ENCODE assay signal across 12 mouse cellular contexts in the genomic region with DNA sequence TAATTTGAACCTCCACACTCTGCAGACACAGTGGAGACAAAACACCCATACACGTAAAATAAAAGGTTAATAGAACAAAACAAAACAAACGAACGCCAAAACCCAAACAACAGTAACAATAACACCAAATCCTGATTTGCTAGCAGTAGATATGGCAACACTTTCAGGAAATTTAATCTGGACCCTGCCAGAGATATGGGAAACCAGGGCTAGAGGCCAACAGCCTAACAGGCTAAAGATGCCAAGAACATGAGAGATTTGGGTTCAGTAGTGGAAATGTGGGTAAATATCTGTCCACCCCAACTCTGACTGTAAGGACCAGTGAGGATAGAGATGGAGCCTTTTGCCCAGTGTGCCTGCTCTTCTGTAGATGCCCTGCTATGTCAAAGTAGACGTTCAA. TPM values are rescaled to one million over a fixed set of nuclear protein-coding genes. Genes with fewer than 3 reads are reported as not detected.
DNase-seq lines count a peak whose midpoint lies in the region; ATAC-seq and TF ChIP-seq lines count a peak whose summit lies in the region.
"Had no signal": no experiment of that assay in that cellular context is flagged by ENCODE, and none has a peak within 500 bp of the region (broad histone marks: within the 10 kb centered on the region; RNA-seq: fewer than 3 reads in every experiment).

No protein-coding gene starts in this region.

- no peak for TF ChIP-seq CTCF in midbrain, postnatal 0 days (IDR thresholded peaks at IDR 0.05)

- no peaks in the 10 kb centered on the region for H3K27me3 ChIP-seq in heart, embryonic 14.5 days (ENCODE audit: control insufficient read depth, insufficient read depth, low read length)
- no peaks in the 10 kb centered on the region for H3K27me3 ChIP-seq in midbrain, postnatal 0 days (ENCODE audit: insufficient read depth, low read length)
- peaks cover 6% of the 10 kb centered on the region; the same call in 1 of the 2 replicates for H3K27me3 ChIP-seq in midbrain, embryonic 14.5 days (ENCODE audit: control insufficient read depth, insufficient read depth, low read length)
- no peaks in the 10 kb centered on the region for H3K27me3 ChIP-seq in intestine, embryonic 15.5 days (replicated peaks)
- H3K27me3 ChIP-seq in stomach, embryonic 15.5 days (replicated peaks), result no peaks in the 10 kb centered on the region

- ATAC-seq in heart, embryonic 14.5 days (ENCODE audit: insufficient number of reproducible peaks, insufficient read depth, low FRiP score, low read depth), result no peak
- no peak for ATAC-seq in midbrain, postnatal 0 days (ENCODE audit: low FRiP score)
- ATAC-seq in midbrain, embryonic 14.5 days (ENCODE audit: low FRiP score, low TSS enrichment), result no peak
- ATAC-seq in intestine, embryonic 15.5 days, result no peak
- no peak for ATAC-seq in stomach, embryonic 15.5 days (ENCODE audit: insufficient read depth, low FRiP score, low read depth)

- H3K36me3 ChIP-seq in heart, embryonic 14.5 days (ENCODE audit: control insufficient read depth, insufficient read depth, low read length), result no peaks in the 10 kb centered on the region
- H3K36me3 ChIP-seq in midbrain, postnatal 0 days (ENCODE audit: insufficient read depth, low read length), result no peaks in the 10 kb centered on the region
- no peaks in the 10 kb centered on the region for H3K36me3 ChIP-seq in midbrain, embryonic 14.5 days (ENCODE audit: control insufficient read depth, insufficient read depth, low read length)
- H3K36me3 ChIP-seq in intestine, embryonic 15.5 days, result no peaks in the 10 kb centered on the region
- H3K36me3 ChIP-seq in stomach, embryonic 15.5 days, result no peaks in the 10 kb centered on the region

- H3K9me3 ChIP-seq in heart, embryonic 14.5 days (ENCODE audit: control insufficient read depth, low read length), result no peaks in the 10 kb centered on the region
- H3K9me3 ChIP-seq in midbrain, postnatal 0 days (ENCODE audit: low read length), result no peaks in the 10 kb centered on the region
- H3K9me3 ChIP-seq in midbrain, embryonic 14.5 days (ENCODE audit: control insufficient read depth, low read length), result no peaks in the 10 kb centered on the region
- H3K9me3 ChIP-seq in intestine, embryonic 15.5 days, result no peaks in the 10 kb centered on the region
- H3K9me3 ChIP-seq in stomach, embryonic 15.5 days, result no peaks in the 10 kb centered on the region

- no peak for DNase-seq in heart, postnatal 25 days (ENCODE audit: low spot score)
- no peak for DNase-seq in midbrain, postnatal 0 days (ENCODE audit: low spot score)
- no peak for DNase-seq in midbrain, embryonic 14.5 days
- DNase-seq in embryo, embryonic 10.5 days (ENCODE audit: low spot score), result no peak
- no peak for DNase-seq in cerebellum, postnatal 4 days (ENCODE audit: low spot score in 2 of 2)

- H3K9ac ChIP-seq in heart, embryonic 14.5 days (ENCODE audit: low read length), result no peak overlapping the region
- H3K9ac ChIP-seq in midbrain, postnatal 0 days (replicated peaks; ENCODE audit: low read length, poor library complexity, severe bottlenecking), result no peak overlapping the region
- no peak overlapping the region for H3K9ac ChIP-seq in midbrain, embryonic 14.5 days (replicated peaks; ENCODE audit: low read length)
- H3K9ac ChIP-seq in intestine, embryonic 15.5 days, result no peak overlapping the region
- H3K9ac ChIP-seq in stomach, embryonic 15.5 days, result no peak overlapping the region

- H3K27ac ChIP-seq in heart, embryonic 14.5 days (replicated peaks in 1 of 2; ENCODE audit: control insufficient read depth in 1 of 2, insufficient read depth in 1 of 2, low read depth in 2 of 2, low read length in 2 of 2), result no peak overlapping the region
- H3K27ac ChIP-seq in midbrain, postnatal 0 days (ENCODE audit: low read depth, low read length), result no peak overlapping the region
- no peak overlapping the region for H3K27ac ChIP-seq in midbrain, embryonic 14.5 days (replicated peaks; ENCODE audit: low read depth, low read length)
- no peak overlapping the region for H3K27ac ChIP-seq in intestine, embryonic 15.5 days
- H3K27ac ChIP-seq in stomach, embryonic 15.5 days, result no peak overlapping the region
- H3K27ac ChIP-seq: left cerebral cortex, adult 2 months had no signal

- H3K4me3 ChIP-seq in heart, embryonic 14.5 days (ENCODE audit: control insufficient read depth in 1 of 2, insufficient read depth in 1 of 2, low read depth in 1 of 2, low read length in 2 of 2), result peak overlapping the region in 1 of 2 experiments; percentile 56; a peak in 1 of 4 replicates
- peak overlapping the region; percentile 58; the same call in 1 of the 2 replicates for H3K4me3 ChIP-seq in midbrain, postnatal 0 days (ENCODE audit: low read depth, low read length)
- no peak overlapping the region for H3K4me3 ChIP-seq in midbrain, embryonic 14.5 days (replicated peaks; ENCODE audit: low read depth, low read length)
- H3K4me3 ChIP-seq in intestine, embryonic 15.5 days (replicated peaks), result no peak overlapping the region
- no peak overlapping the region for H3K4me3 ChIP-seq in stomach, embryonic 15.5 days (replicated peaks)

- 53% methylated on average over 4 of the region's 4 CpGs for WGBS in heart, embryonic 14.5 days
- WGBS in midbrain, postnatal 0 days, result 67% methylated on average over 4 of the region's 4 CpGs
- 68% methylated on average over 4 of the region's 4 CpGs for WGBS in midbrain, embryonic 14.5 days
- 56% methylated on average over 4 of the region's 4 CpGs for WGBS in intestine, embryonic 15.5 days
- WGBS in stomach, embryonic 15.5 days, result 42% methylated on average over 4 of the region's 4 CpGs

- intact Hi-C loops in heart, postnatal 25 days (cut with DNase I), result loop anchor here (2.0 to 5.0 kb wide), 4 partner anchors 34 to 263 kb away; partner anchors contain the start of gene Slc35b1

- peaks cover 2 to 8% of the 10 kb centered on the region in 2 experiments; a peak in 2 of 4 replicates for H3K4me1 ChIP-seq in heart, embryonic 14.5 days (ENCODE audit: control insufficient read depth in 2 of 2, insufficient read depth in 2 of 2, low read length in 2 of 2)
- no peaks in the 10 kb centered on the region for H3K4me1 ChIP-seq in midbrain, postnatal 0 days (ENCODE audit: insufficient read depth, low read length)
- peaks cover 10% of the 10 kb centered on the region for H3K4me1 ChIP-seq in midbrain, embryonic 14.5 days (ENCODE audit: control insufficient read depth, insufficient read depth, low read length)
- H3K4me1 ChIP-seq in intestine, embryonic 15.5 days (replicated peaks), result peaks cover 8% of the 10 kb centered on the region
- peaks cover 16% of the 10 kb centered on the region; the same call in 1 of the 2 replicates for H3K4me1 ChIP-seq in stomach, embryonic 15.5 days

- H3K4me2 ChIP-seq in heart, embryonic 14.5 days (ENCODE audit: low read length), result peak overlapping the region; percentile 94; the same call in 1 of the 2 replicates
- peak overlapping the region; percentile 88 for H3K4me2 ChIP-seq in midbrain, postnatal 0 days (ENCODE audit: low read depth, low read length, poor library complexity, severe bottlenecking)
- H3K4me2 ChIP-seq in midbrain, embryonic 14.5 days (ENCODE audit: low read length), result no peak overlapping the region
- H3K4me2 ChIP-seq in intestine, embryonic 15.5 days (replicated peaks), result peak overlapping the region; percentile 95; the same call in 1 of the 2 replicates
- peak overlapping the region; percentile 97; the same call in 1 of the 2 replicates for H3K4me2 ChIP-seq in stomach, embryonic 15.5 days

RNA-seq across cellular contexts. Expression of gene Tac4, which starts 3.4 kb away (rescaled TPM):
- polyA plus RNA-seq in heart, embryonic 14.5 days (2014; fragmentation: Nextera tagmentation; extraction: Ambion mirVana), result not detected in 2 replicates
- not detected for total RNA-seq in heart, postnatal 25 days (2021)
- not detected in 2 replicates for total RNA-seq in midbrain, postnatal 0 days (2014; rRNA removed)
- polyA plus RNA-seq in midbrain, postnatal 0 days (2015; fragmentation: Nextera tagmentation; extraction: Ambion mirVana), result not detected in 2 replicates
- not detected in 2 replicates for polyA plus RNA-seq in midbrain, embryonic 14.5 days (2014; fragmentation: Nextera tagmentation; extraction: Ambion mirVana)
- polyA plus RNA-seq in intestine, embryonic 15.5 days (2015; fragmentation: Nextera tagmentation; extraction: Ambion mirVana), result not detected in 2 replicates
- polyA plus RNA-seq in stomach, embryonic 15.5 days (2015; fragmentation: Nextera tagmentation; extraction: Ambion mirVana), result 0.10 and 0.14 TPM in 2 replicates
- total RNA-seq: adrenal gland, adult 2 months; left cerebral cortex, adult 2 months had no signal
- polyA plus RNA-seq: adrenal gland, adult 2 months; embryonic facial prominence, embryonic 11.5 days; testis, adult 2 months had no signal

RNA-seq across cellular contexts. Expression of gene Kat7, which starts 52.1 kb away (rescaled TPM):
- 45.4 and 45.6 TPM in 2 replicates for polyA plus RNA-seq in heart, embryonic 14.5 days (2014; fragmentation: Nextera tagmentation; extraction: Ambion mirVana)
- total RNA-seq in heart, postnatal 25 days (2021), result 10 to 100 TPM; 26.9 to 28.5 TPM
- total RNA-seq in midbrain, postnatal 0 days (2014; rRNA removed), result 72.5 and 113 TPM in 2 replicates
- 65.6 and 72.7 TPM in 2 replicates for polyA plus RNA-seq in midbrain, postnatal 0 days (2015; fragmentation: Nextera tagmentation; extraction: Ambion mirVana)
- polyA plus RNA-seq in midbrain, embryonic 14.5 days (2014; fragmentation: Nextera tagmentation; extraction: Ambion mirVana), result 56.6 and 65.2 TPM in 2 replicates
- polyA plus RNA-seq in intestine, embryonic 15.5 days (2015; fragmentation: Nextera tagmentation; extraction: Ambion mirVana), result 67.3 and 68.7 TPM in 2 replicates
- 57.1 and 62.3 TPM in 2 replicates for polyA plus RNA-seq in stomach, embryonic 15.5 days (2015; fragmentation: Nextera tagmentation; extraction: Ambion mirVana)
